Mouse (Mus musculus) heart, postnatal 0 days (tissue): ENCODE results near the gene Zyg11a. TPM values are rescaled to one million over a fixed set of nuclear protein-coding genes. Genes with fewer than 3 reads are reported as not detected.

Experiments
- ATAC-seq: fragments of 200-750 bp; cut with Nextera tagmentation; 2 replicates; pipeline ENCODE4 v1.8.0; 2017; ENCODE audit warnings: low read depth, moderate number of reproducible peaks, moderate library complexity; ENCODE audit not compliant: insufficient read depth
- DNase-seq: peaks from one replicate; pipeline ENCODE4 v3.0.0-alpha.2; 2016; ENCODE audit warnings: low spot score
- H3K27ac ChIP-seq: fragments of 300-500 bp; sonication (generic); 2 replicates; pipeline ENCODE4 v1.5.1; 2014; ENCODE audit warnings: low read depth, mild to moderate bottlenecking
- H3K27me3 ChIP-seq: fragments of 300-500 bp; sonication (generic); 2 replicates; pipeline ENCODE4 v1.6.1; 2014; ENCODE audit warnings: low read length, mixed read lengths; ENCODE audit not compliant: control insufficient read depth, insufficient read depth
- H3K36me3 ChIP-seq: fragments of 300-500 bp; sonication (generic); replicated peaks from 2 replicates; pipeline ENCODE4 v1.6.1; 2014; ENCODE audit warnings: low read length, mixed read lengths; ENCODE audit not compliant: control insufficient read depth, insufficient read depth
- H3K4me1 ChIP-seq: fragments of 300-500 bp; sonication (generic); 2 replicates; pipeline ENCODE4 v1.6.1; 2014; ENCODE audit warnings: antibody characterized with exemption; ENCODE audit not compliant: control insufficient read depth, insufficient read depth
- H3K4me2 ChIP-seq: fragments of 300-500 bp; sonication (generic); 2 replicates; pipeline ENCODE4 v1.6.1; 2014; ENCODE audit warnings: low read depth, mild to moderate bottlenecking, low read length, moderate library complexity
- H3K4me3 ChIP-seq: fragments of 300-500 bp; sonication (generic); 2 replicates; pipeline ENCODE4 v1.5.1; 2014; ENCODE audit warnings: low read depth, low read length
- H3K9ac ChIP-seq: fragments of 300-500 bp; sonication (generic); replicated peaks from 2 replicates; pipeline ENCODE4 v1.6.1; 2014; ENCODE audit warnings: low read depth, low read length, mixed read lengths
- H3K9me3 ChIP-seq: fragments of 300-500 bp; sonication (generic); replicated peaks from 2 replicates; pipeline ENCODE4 v1.6.1; 2016; ENCODE audit warnings: low read length; ENCODE audit not compliant: control insufficient read depth
- CTCF ChIP-seq: IDR thresholded peaks from 2 replicates; pipeline ENCODE4 v1.5.1; 2016; ENCODE audit warnings: antibody characterized with exemption, control low read depth, low read depth
- EP300 ChIP-seq: IDR thresholded peaks from 2 replicates; pipeline ENCODE4 v1.6.1; 2016; ENCODE audit warnings: antibody characterized with exemption, low read depth
- WGBS: fragments of 180-500 bp; shearing (Covaris S2); extraction: QIAGEN DNeasy Blood & Tissue Kit; methylation state at CpG from one replicate; pipeline ENCODE4 v1.1.7; 2014; 5-methylcytosine and 5-hydroxymethylcytosine counted together
- polyA plus RNA-seq: library from polyadenylated mRNA; unstranded; fragments of >200 nt; fragmentation: Nextera tagmentation; extraction: Ambion mirVana; gene quantifications from 2 replicates; pipeline ENCODE4 v1.2.1, GENCODE M21; 2015
- total RNA-seq: library from RNA; depleted of rRNA; stranded (reverse); fragments of >200 nt; gene quantifications from 2 replicates; pipeline ENCODE4 v1.2.3, GENCODE M21; 2014; ENCODE audit warnings: low replicate concordance

Zyg11a gene
- total and polyA plus RNA-seq, 2 experiments from 2014 or later: not detected

- 62% methylated on average over 6 of the region's 6 CpGs for WGBS
- Histone ChIP-seq H3K4me3 (no peak overlapping the region), H3K36me3 (no peaks in the 10 kb centered on the region), H3K9me3 (no peaks in the 10 kb centered on the region), H3K27ac (no peak overlapping the region), H3K4me2 (no peak overlapping the region), H3K27me3 (no peaks in the 10 kb centered on the region), H3K9ac (no peak overlapping the region), H3K4me1 (no peaks in the 10 kb centered on the region)
- ATAC-seq (no peak), DNase-seq (no peak)
- no peak for TF ChIP-seq EP300
- no peak for TF ChIP-seq CTCF
Observed at GRCm38 (mm10) chr4:108196277-108196855, 21.5 kb downstream of the Zyg11a start.

- Histone ChIP-seq H3K4me2 (no peak overlapping the region), H3K9me3 (no peaks in the 10 kb centered on the region), H3K4me1 (no peaks in the 10 kb centered on the region), H3K4me3 (no peak overlapping the region), H3K27ac (no peak overlapping the region), H3K27me3 (no peaks in the 10 kb centered on the region), H3K9ac (no peak overlapping the region), H3K36me3 (no peaks in the 10 kb centered on the region)
- WGBS: 67% methylated on average over 2 of the region's 2 CpGs
- TF ChIP-seq CTCF (no peak), EP300 (no peak)
- ATAC-seq: no peak
- DNase-seq: no peak
Observed at GRCm38 (mm10) chr4:108192821-108193323, 25.0 kb downstream of the Zyg11a start.

DNA sequence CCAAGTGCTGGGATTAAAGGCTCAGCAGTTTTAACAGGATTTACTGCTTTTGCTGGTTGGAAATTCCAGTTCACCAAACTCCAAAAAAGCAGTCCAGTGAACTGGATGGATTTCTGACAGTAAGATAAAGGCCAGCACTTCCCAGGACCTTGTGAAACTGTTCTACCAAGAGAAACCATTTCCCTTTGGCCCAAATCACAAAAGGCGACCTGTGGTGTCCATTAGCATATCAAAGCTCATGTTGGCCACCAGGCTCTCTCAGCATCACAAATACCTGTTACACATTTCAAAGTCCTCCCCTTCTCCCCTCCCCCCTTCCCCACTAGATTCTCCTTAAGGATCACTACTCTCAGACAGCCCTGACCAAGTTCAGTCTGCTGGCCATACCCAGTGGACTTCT, 35.6 kb downstream of the Zyg11a start:
- H3K9me3 ChIP-seq: no peaks in the 10 kb centered on the region
- no peaks in the 10 kb centered on the region for H3K4me1 ChIP-seq
- TF ChIP-seq CTCF: no peak
- TF ChIP-seq EP300: no peak
- no peak overlapping the region for H3K4me2 ChIP-seq
- no peaks in the 10 kb centered on the region for H3K36me3 ChIP-seq
- no peaks in the 10 kb centered on the region for H3K27me3 ChIP-seq
- H3K4me3 ChIP-seq: no peak overlapping the region
- 71% methylated on average over 1 of the region's 1 CpGs for WGBS
- DNase-seq (no peak), ATAC-seq (no peak)
- H3K9ac ChIP-seq: no peak overlapping the region
- no peak overlapping the region for H3K27ac ChIP-seq

GRCm38 (mm10) chr4:108168056-108168455, 49.8 kb downstream of the Zyg11a start:
- no peaks in the 10 kb centered on the region for H3K4me1 ChIP-seq
- no peaks in the 10 kb centered on the region for H3K9me3 ChIP-seq
- WGBS: 74% methylated on average over 6 of the region's 6 CpGs
- ATAC-seq (no peak), DNase-seq (no peak)
- TF ChIP-seq CTCF (no peak), EP300 (no peak)
- H3K27ac ChIP-seq: no peak overlapping the region
- 0 out of 2 replicates have a peak, but pooled peaks cover 7% of the 10 kb centered on the region for H3K36me3 ChIP-seq
- no peak overlapping the region for H3K4me3 ChIP-seq
- no peak overlapping the region for H3K4me2 ChIP-seq
- no peak overlapping the region for H3K9ac ChIP-seq
- no peaks in the 10 kb centered on the region for H3K27me3 ChIP-seq

- no peaks in the 10 kb centered on the region for H3K4me1 ChIP-seq
- no peak for ATAC-seq
- H3K9me3 ChIP-seq: no peaks in the 10 kb centered on the region
- no peak overlapping the region for H3K4me3 ChIP-seq
- H3K4me2 ChIP-seq: no peak overlapping the region
- no peak overlapping the region for H3K27ac ChIP-seq
- DNase-seq: no peak
- no peak overlapping the region for H3K9ac ChIP-seq
- WGBS: 85% methylated on average over 4 of the region's 4 CpGs
- H3K27me3 ChIP-seq: no peaks in the 10 kb centered on the region
- H3K36me3 ChIP-seq: 0 out of 2 replicates have a peak, but pooled peaks cover 7% of the 10 kb centered on the region
- TF ChIP-seq EP300 (no peak), CTCF (no peak)
Observed at GRCm38 (mm10) chr4:108166874-108167273, 51.0 kb downstream of the Zyg11a start.
